Mouse (Mus musculus) midbrain, embryonic 14.5 days (tissue): ENCODE measurements around the gene Ptgir. TPM values are rescaled to one million over a fixed set of nuclear protein-coding genes. Genes with fewer than 3 reads are reported as not detected.

Experiments
- ATAC-seq: fragments of 200-750 bp; cut with Nextera tagmentation; 2 replicates; pipeline ENCODE4 v1.8.0; 2017; ENCODE audit warnings: moderate number of reproducible peaks, moderate library complexity; ENCODE audit not compliant: low FRiP score, low TSS enrichment
- DNase-seq: peaks from one replicate; pipeline ENCODE4 v3.0.0-alpha.2; 2015
- H3K27ac ChIP-seq: fragments of 300-500 bp; sonication (generic); replicated peaks from 2 replicates; pipeline ENCODE4 v1.5.1; 2014; ENCODE audit warnings: mild to moderate bottlenecking, low read depth, low read length, moderate library complexity
- H3K27me3 ChIP-seq: fragments of 300-500 bp; sonication (generic); 2 replicates; pipeline ENCODE4 v1.6.1; 2014; ENCODE audit warnings: low read length, control low read depth, mixed read lengths; ENCODE audit not compliant: control insufficient read depth, insufficient read depth
- H3K36me3 ChIP-seq: fragments of 300-500 bp; sonication (generic); 2 replicates; pipeline ENCODE4 v1.6.1; 2014; ENCODE audit warnings: low read length, control low read depth; ENCODE audit not compliant: control insufficient read depth, insufficient read depth
- H3K4me1 ChIP-seq: fragments of 300-500 bp; sonication (generic); 2 replicates; pipeline ENCODE4 v1.6.1; 2014; ENCODE audit warnings: mild to moderate bottlenecking, antibody characterized with exemption, low read length, control low read depth; ENCODE audit not compliant: control insufficient read depth, insufficient read depth
- H3K4me2 ChIP-seq: fragments of 300-500 bp; sonication (generic); 2 replicates; pipeline ENCODE4 v1.6.1; 2014; ENCODE audit warnings: mild to moderate bottlenecking, low read length, moderate library complexity
- H3K4me3 ChIP-seq: fragments of 300-500 bp; sonication (generic); replicated peaks from 2 replicates; pipeline ENCODE4 v1.5.1; 2014; ENCODE audit warnings: low read depth, low read length
- H3K9ac ChIP-seq: fragments of 300-500 bp; sonication (generic); replicated peaks from 2 replicates; pipeline ENCODE4 v1.6.1; 2014; ENCODE audit warnings: mild to moderate bottlenecking, low read length, moderate library complexity
- H3K9me3 ChIP-seq: fragments of 300-500 bp; sonication (generic); 2 replicates; pipeline ENCODE4 v1.6.1; 2016; ENCODE audit warnings: low read length, control low read depth, mixed read lengths; ENCODE audit not compliant: control insufficient read depth
- WGBS: fragments of 180-500 bp; shearing (Covaris S2); extraction: QIAGEN DNeasy Blood & Tissue Kit; methylation state at CpG from one replicate; pipeline ENCODE4 v1.1.7; 2014; 5-methylcytosine and 5-hydroxymethylcytosine counted together
- polyA plus RNA-seq: library from polyadenylated mRNA; unstranded; fragments of >200 nt; fragmentation: Nextera tagmentation; extraction: Ambion mirVana; gene quantifications from 2 replicates; pipeline ENCODE4 v1.2.1, GENCODE M21; 2014

Ptgir gene
- 0.16 and 0.30 TPM in 2 replicates for polyA plus RNA-seq

- DNase-seq (no peak), ATAC-seq (no peak)
- WGBS: 7% methylated on average over 5 of the region's 6 CpGs
- Histone ChIP-seq H3K9me3 (no peaks in the 10 kb centered on the region), H3K4me3 (no peak within 1 kb of the TSS), H3K27me3 (no peaks in the 10 kb centered on the region), H3K4me1 (peaks cover 4% of the 10 kb centered on the region; the same call in 1 of the 2 replicates), H3K4me2 (no peak within 1 kb of the TSS), H3K27ac (no peak within 1 kb of the TSS), H3K36me3 (no peaks in the 10 kb centered on the region), H3K9ac (no peak within 1 kb of the TSS)
These were observed at the start of gene Ptgir for GRCm38 (mm10) chr7:16906281-16906680. Gene Ptgir (plus strand): TSS chr7:16906490.

GRCm38 (mm10) chr7:16858336-16858735 is 48.0 kb upstream of the Ptgir start:
- no peaks in the 10 kb centered on the region for H3K9me3 ChIP-seq
- WGBS: 15% methylated on average over 17 of the region's 17 CpGs
- H3K4me1 ChIP-seq: no peaks in the 10 kb centered on the region
- peak; percentile 73 for DNase-seq
- H3K4me3 ChIP-seq: no peak overlapping the region
- peaks cover 34% of the 10 kb centered on the region for H3K36me3 ChIP-seq
- H3K27ac ChIP-seq: no peak overlapping the region
- no peak for ATAC-seq
- H3K9ac ChIP-seq: no peak overlapping the region
- no peak overlapping the region for H3K4me2 ChIP-seq
- no peaks in the 10 kb centered on the region for H3K27me3 ChIP-seq

GRCm38 (mm10) chr7:16859902-16860651 is 46.2 kb upstream of the Ptgir start:
- Histone ChIP-seq H3K36me3 (peaks cover 31% of the 10 kb centered on the region), H3K27me3 (no peaks in the 10 kb centered on the region), H3K4me3 (no peak overlapping the region), H3K4me2 (no peak overlapping the region), H3K9ac (no peak overlapping the region), H3K9me3 (no peaks in the 10 kb centered on the region), H3K27ac (no peak overlapping the region), H3K4me1 (no peaks in the 10 kb centered on the region)
- DNase-seq (peak; percentile 81), ATAC-seq (no peak)
- 26% methylated on average over 5 of the region's 5 CpGs for WGBS

GRCm38 (mm10) chr7:16867488-16867887 is 38.8 kb upstream of the Ptgir start:
- no peak overlapping the region for H3K4me2 ChIP-seq
- no peak overlapping the region for H3K4me3 ChIP-seq
- H3K27ac ChIP-seq: no peak overlapping the region
- no peaks in the 10 kb centered on the region for H3K9me3 ChIP-seq
- peaks cover 24% of the 10 kb centered on the region for H3K36me3 ChIP-seq
- 84% methylated on average over 3 of the region's 3 CpGs for WGBS
- ATAC-seq (no peak), DNase-seq (no peak)
- H3K27me3 ChIP-seq: no peaks in the 10 kb centered on the region
- H3K4me1 ChIP-seq: no peaks in the 10 kb centered on the region
- no peak overlapping the region for H3K9ac ChIP-seq

- Histone ChIP-seq H3K9me3 (no peaks in the 10 kb centered on the region), H3K4me1 (no peaks in the 10 kb centered on the region), H3K4me2 (peak overlapping the region; percentile 54), H3K9ac (peak overlapping the region; percentile 53; the same call in 1 of the 2 replicates), H3K4me3 (peak overlapping the region; percentile 31), H3K36me3 (peaks cover 15% of the 10 kb centered on the region), H3K27me3 (no peaks in the 10 kb centered on the region), H3K27ac (peak overlapping the region; percentile 81)
- DNase-seq (peak; percentile 93), ATAC-seq (peak; percentile 95)
- 12% methylated on average over 16 of the region's 16 CpGs for WGBS
These were observed 36.8 kb upstream of the Ptgir start for GRCm38 (mm10) chr7:16869497-16869896.

- no peak overlapping the region for H3K27ac ChIP-seq
- peaks cover 4% of the 10 kb centered on the region for H3K36me3 ChIP-seq
- no peaks in the 10 kb centered on the region for H3K9me3 ChIP-seq
- no peak overlapping the region for H3K9ac ChIP-seq
- DNase-seq: no peak
- ATAC-seq: no peak
- no peaks in the 10 kb centered on the region for H3K27me3 ChIP-seq
- 85% methylated on average over 10 of the region's 10 CpGs for WGBS
- H3K4me1 ChIP-seq: peaks cover 8% of the 10 kb centered on the region
- no peak overlapping the region for H3K4me3 ChIP-seq
- no peak overlapping the region for H3K4me2 ChIP-seq
These were observed 34.7 kb upstream of the Ptgir start for GRCm38 (mm10) chr7:16871600-16871999.

- Histone ChIP-seq H3K27ac (no peak overlapping the region), H3K9ac (no peak overlapping the region), H3K4me3 (no peak overlapping the region), H3K4me2 (no peak overlapping the region), H3K4me1 (peaks cover 15% of the 10 kb centered on the region), H3K9me3 (no peaks in the 10 kb centered on the region), H3K27me3 (no peaks in the 10 kb centered on the region), H3K36me3 (peaks cover 4% of the 10 kb centered on the region)
- DNase-seq: no peak
- ATAC-seq: no peak
- 95% methylated on average over 9 of the region's 9 CpGs for WGBS
These were observed 33.8 kb upstream of the Ptgir start for GRCm38 (mm10) chr7:16872478-16872877.

GRCm38 (mm10) chr7:16873392-16873791 is 32.9 kb upstream of the Ptgir start:
- H3K27ac ChIP-seq: no peak overlapping the region
- H3K4me2 ChIP-seq: peak overlapping the region; percentile 45; the same call in 1 of the 2 replicates
- DNase-seq: no peak
- H3K9me3 ChIP-seq: no peaks in the 10 kb centered on the region
- no peaks in the 10 kb centered on the region for H3K27me3 ChIP-seq
- WGBS: 96% methylated on average over 4 of the region's 4 CpGs
- no peak overlapping the region for H3K9ac ChIP-seq
- H3K4me3 ChIP-seq: no peak overlapping the region
- H3K36me3 ChIP-seq: peaks cover 4% of the 10 kb centered on the region
- H3K4me1 ChIP-seq: peaks cover 15% of the 10 kb centered on the region
- ATAC-seq: no peak

GRCm38 (mm10) chr7:16874190-16874589 is 32.1 kb upstream of the Ptgir start:
- Histone ChIP-seq H3K27ac (peak overlapping the region; percentile 70), H3K4me2 (peak overlapping the region; percentile 45), H3K9ac (no peak overlapping the region), H3K4me3 (peak overlapping the region; percentile 23), H3K9me3 (no peaks in the 10 kb centered on the region), H3K36me3 (peaks cover 4% of the 10 kb centered on the region), H3K27me3 (no peaks in the 10 kb centered on the region), H3K4me1 (peaks cover 15% of the 10 kb centered on the region)
- WGBS: 5% methylated on average over 17 of the region's 17 CpGs
- ATAC-seq: no peak
- DNase-seq: peak; percentile 81
